Mouse (Mus musculus): ENCODE data around the gene Crybg1. TPM values are rescaled to one million over a fixed set of nuclear protein-coding genes. Genes with fewer than 3 reads are reported as not detected.
A peak's percentile ranks its signal among the peaks of the same experiment; 100 is the strongest.

Gene Crybg1
- polyA plus RNA-seq, 2 experiments = 0.25 to 0.48 TPM

DNA sequence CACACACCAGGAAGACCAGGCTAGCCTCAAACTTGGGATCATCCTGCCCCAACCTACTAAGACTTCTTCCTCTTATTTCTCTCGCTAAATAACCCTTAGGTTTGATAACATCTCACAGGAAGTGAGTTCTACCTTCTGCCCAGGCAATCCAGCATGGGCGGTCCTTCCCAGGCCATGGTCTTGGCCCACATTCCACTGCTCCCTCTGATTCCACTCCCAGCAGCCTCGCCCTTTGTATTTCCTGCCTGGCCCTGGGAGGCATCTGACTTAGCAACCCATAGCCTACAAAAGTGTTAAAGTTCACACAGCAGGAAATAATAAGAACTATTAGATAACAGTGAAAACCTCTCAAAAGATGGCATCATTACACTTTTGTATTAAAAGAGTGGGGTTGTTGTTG is 171.3 kb downstream of the Crybg1 start:
- Histone ChIP-seq H3K9me3 (ENCODE audit: control insufficient read depth, low read length) (no peaks in the 10 kb centered on the region), H3K4me2 (ENCODE audit: low read depth) (no peak overlapping the region), H3K4me3 (ENCODE audit: insufficient read depth in 1 of 2, low read depth in 2 of 2, low read length in 2 of 2) (no peak overlapping the region), H3K27me3 (ENCODE audit: control insufficient read depth, insufficient read depth, low read length) (no peaks in the 10 kb centered on the region), H3K36me3 (replicated peaks; ENCODE audit: control insufficient read depth, insufficient read depth, low read depth) (no peaks in the 10 kb centered on the region), H3K9ac (replicated peaks) (no peak overlapping the region), H3K4me1 (replicated peaks; ENCODE audit: control insufficient read depth in 2 of 2, insufficient read depth in 2 of 2, low read length in 1 of 2) (no peaks in the 10 kb centered on the region), H3K27ac (no peak overlapping the region)
- DNase-seq (ENCODE audit: low read depth in 3 of 3, low spot score in 3 of 3) = no peak
- no peak for ATAC-seq (ENCODE audit: insufficient read depth)
- TF ChIP-seq EP300 (IDR thresholded peaks at IDR 0.05; ENCODE audit: low read depth) (no peak), CTCF (IDR thresholded peaks at IDR 0.05; ENCODE audit: low read depth) (no peak)
- 21% methylated on average over 3 of the region's 3 CpGs for WGBS (ENCODE audit: insufficient replicate concordance)

DNA sequence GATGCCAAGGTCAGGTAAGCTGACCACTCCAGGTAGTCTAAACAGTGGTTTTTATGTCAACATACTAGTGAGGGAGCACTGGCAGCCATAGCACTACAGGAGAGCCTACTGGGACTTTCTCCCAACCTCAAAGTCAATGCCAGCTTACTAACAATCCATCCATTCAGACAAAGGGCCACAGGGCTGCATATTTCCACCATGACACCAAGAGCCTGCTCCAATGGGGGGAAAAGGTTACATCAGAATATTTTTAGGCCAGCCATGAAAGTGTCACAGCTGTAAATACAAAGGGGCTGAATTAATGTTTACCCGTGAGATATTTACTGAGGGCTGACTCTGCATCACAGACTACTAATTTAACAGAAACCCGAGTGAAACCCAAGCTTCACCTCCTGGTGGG is 175.4 kb downstream of the Crybg1 start:
- TF ChIP-seq EP300 (IDR thresholded peaks at IDR 0.05; ENCODE audit: low read depth) = no peak
- TF ChIP-seq CTCF (IDR thresholded peaks at IDR 0.05; ENCODE audit: low read depth) = no peak
- Histone ChIP-seq H3K9ac (replicated peaks) (no peak overlapping the region), H3K27me3 (ENCODE audit: control insufficient read depth, insufficient read depth, low read length) (no peaks in the 10 kb centered on the region), H3K4me2 (ENCODE audit: low read depth) (no peak overlapping the region), H3K9me3 (ENCODE audit: control insufficient read depth, low read length) (no peaks in the 10 kb centered on the region), H3K36me3 (replicated peaks; ENCODE audit: control insufficient read depth, insufficient read depth, low read depth) (no peaks in the 10 kb centered on the region), H3K4me1 (replicated peaks; ENCODE audit: control insufficient read depth in 2 of 2, insufficient read depth in 2 of 2, low read length in 1 of 2) (no peaks in the 10 kb centered on the region), H3K27ac (no peak overlapping the region), H3K4me3 (ENCODE audit: insufficient read depth in 1 of 2, low read depth in 2 of 2, low read length in 2 of 2) (no peak overlapping the region)
- no peak for ATAC-seq (ENCODE audit: insufficient read depth)
- no peak for DNase-seq (ENCODE audit: low read depth in 3 of 3, low spot score in 3 of 3)
- WGBS (ENCODE audit: insufficient replicate concordance) = 59% methylated on average over 2 of the region's 2 CpGs

DNA sequence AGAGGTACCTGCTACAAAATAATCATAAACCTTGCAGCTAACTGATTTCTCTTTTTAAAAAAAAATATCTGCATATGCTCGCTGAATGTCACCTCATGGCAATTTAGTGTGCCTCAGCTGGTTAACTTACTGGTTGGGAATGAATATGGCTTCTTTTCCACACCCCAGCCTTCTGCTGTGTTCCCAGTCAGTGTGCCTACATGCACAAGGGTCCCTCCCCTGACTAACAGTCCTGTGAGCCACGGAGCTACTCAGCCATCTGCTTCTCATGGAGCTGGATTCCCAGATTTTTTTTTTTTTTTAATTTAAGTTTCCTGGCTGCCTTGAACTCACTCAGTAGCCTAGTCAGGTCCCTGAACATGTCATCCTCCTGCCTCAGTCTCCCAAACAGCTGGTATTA is 183.7 kb downstream of the Crybg1 start:
- DNase-seq (ENCODE audit: low read depth in 3 of 3, low spot score in 3 of 3) (no peak), ATAC-seq (ENCODE audit: insufficient read depth) (no peak)
- Histone ChIP-seq H3K36me3 (replicated peaks; ENCODE audit: control insufficient read depth, insufficient read depth, low read depth) (no peaks in the 10 kb centered on the region), H3K4me3 (ENCODE audit: insufficient read depth in 1 of 2, low read depth in 2 of 2, low read length in 2 of 2) (no peak overlapping the region), H3K4me2 (ENCODE audit: low read depth) (no peak overlapping the region), H3K4me1 (replicated peaks; ENCODE audit: control insufficient read depth in 2 of 2, insufficient read depth in 2 of 2, low read length in 1 of 2) (no peaks in the 10 kb centered on the region), H3K27ac (no peak overlapping the region), H3K27me3 (ENCODE audit: control insufficient read depth, insufficient read depth, low read length) (no peaks in the 10 kb centered on the region), H3K9me3 (ENCODE audit: control insufficient read depth, low read length) (no peaks in the 10 kb centered on the region), H3K9ac (replicated peaks) (no peak overlapping the region)
- 51% methylated on average over 2 of the region's 2 CpGs for WGBS (ENCODE audit: insufficient replicate concordance)
- no peak for TF ChIP-seq EP300 (IDR thresholded peaks at IDR 0.05; ENCODE audit: low read depth)

DNA sequence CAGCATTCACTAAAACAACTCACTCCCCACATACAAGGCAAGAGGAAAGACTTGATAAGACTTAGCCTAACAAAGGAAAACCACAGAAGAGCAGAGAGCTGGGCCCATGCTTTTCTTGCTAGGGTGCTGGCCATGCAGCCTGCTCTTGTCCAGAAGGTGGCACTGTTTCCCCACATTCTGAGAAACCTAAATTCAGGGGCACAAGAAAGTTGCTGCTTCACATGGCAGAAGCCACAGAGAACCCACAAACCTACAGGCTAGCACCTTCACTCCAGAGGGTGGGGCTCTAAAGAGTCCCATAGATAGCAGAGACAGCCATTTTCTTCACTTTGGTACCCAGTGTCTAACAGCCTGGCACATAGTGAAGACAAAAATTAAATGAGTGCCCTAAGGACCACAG is 194.7 kb downstream of the Crybg1 start:
- ATAC-seq (ENCODE audit: insufficient read depth) = no peak

DNA sequence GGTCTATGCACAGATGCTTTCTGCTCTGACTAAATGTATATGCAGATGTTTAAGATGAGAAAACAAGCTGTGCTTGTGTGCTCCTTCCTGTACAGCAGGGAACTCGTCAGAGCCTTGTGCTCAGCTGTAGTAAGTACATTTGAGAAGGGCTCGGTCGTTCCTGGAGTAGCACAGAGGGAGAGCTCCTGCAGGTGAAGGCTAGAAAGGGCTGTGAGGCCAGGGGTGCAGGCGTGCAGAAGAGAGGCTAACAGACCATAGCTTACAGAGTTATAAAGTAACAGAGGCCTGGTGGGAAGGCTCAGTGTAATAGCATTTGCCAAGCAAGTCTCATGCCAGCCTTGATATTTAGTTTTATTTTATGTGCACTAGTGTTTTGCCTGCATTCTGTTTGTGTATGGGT is 203.2 kb downstream of the Crybg1 start:
- TF ChIP-seq CTCF (IDR thresholded peaks at IDR 0.05; ENCODE audit: low read depth) (no peak), EP300 (IDR thresholded peaks at IDR 0.05; ENCODE audit: low read depth) (no peak)
- WGBS (ENCODE audit: insufficient replicate concordance) = 72% methylated on average over 4 of the region's 4 CpGs
- Histone ChIP-seq H3K27ac (no peak overlapping the region), H3K36me3 (replicated peaks; ENCODE audit: control insufficient read depth, insufficient read depth, low read depth) (peaks cover 4% of the 10 kb centered on the region), H3K9me3 (ENCODE audit: control insufficient read depth, low read length) (no peaks in the 10 kb centered on the region), H3K9ac (replicated peaks) (no peak overlapping the region), H3K4me2 (ENCODE audit: low read depth) (no peak overlapping the region), H3K4me1 (replicated peaks; ENCODE audit: control insufficient read depth in 2 of 2, insufficient read depth in 2 of 2, low read length in 1 of 2) (no peaks in the 10 kb centered on the region), H3K4me3 (ENCODE audit: insufficient read depth in 1 of 2, low read depth in 2 of 2, low read length in 2 of 2) (no peak overlapping the region), H3K27me3 (ENCODE audit: control insufficient read depth, insufficient read depth, low read length) (no peaks in the 10 kb centered on the region)
- no peak for DNase-seq (ENCODE audit: low read depth in 3 of 3, low spot score in 3 of 3)
- ATAC-seq (ENCODE audit: insufficient read depth) = no peak

More for the DNA sequence above, 194.7 kb downstream of the Crybg1 start:
- no peak overlapping the region for H3K4me2 ChIP-seq (ENCODE audit: low read depth)
- TF ChIP-seq EP300 (IDR thresholded peaks at IDR 0.05; ENCODE audit: low read depth) (no peak), CTCF (IDR thresholded peaks at IDR 0.05; ENCODE audit: low read depth) (peak; percentile 88)
- H3K4me3 ChIP-seq (ENCODE audit: insufficient read depth in 1 of 2, low read depth in 2 of 2, low read length in 2 of 2) = no peak overlapping the region
- H3K27ac ChIP-seq = no peak overlapping the region
- no peaks in the 10 kb centered on the region for H3K36me3 ChIP-seq (replicated peaks; ENCODE audit: control insufficient read depth, insufficient read depth, low read depth)
- no peak overlapping the region for H3K9ac ChIP-seq (replicated peaks)
- peak; percentile 28 to 37 (median 28) for DNase-seq (ENCODE audit: low read depth in 3 of 3, low spot score in 3 of 3)
- H3K27me3 ChIP-seq (ENCODE audit: control insufficient read depth, insufficient read depth, low read length) = no peaks in the 10 kb centered on the region
- H3K9me3 ChIP-seq (ENCODE audit: control insufficient read depth, low read length) = no peaks in the 10 kb centered on the region
- no peaks in the 10 kb centered on the region for H3K4me1 ChIP-seq (replicated peaks; ENCODE audit: control insufficient read depth in 2 of 2, insufficient read depth in 2 of 2, low read length in 1 of 2)

DNA sequence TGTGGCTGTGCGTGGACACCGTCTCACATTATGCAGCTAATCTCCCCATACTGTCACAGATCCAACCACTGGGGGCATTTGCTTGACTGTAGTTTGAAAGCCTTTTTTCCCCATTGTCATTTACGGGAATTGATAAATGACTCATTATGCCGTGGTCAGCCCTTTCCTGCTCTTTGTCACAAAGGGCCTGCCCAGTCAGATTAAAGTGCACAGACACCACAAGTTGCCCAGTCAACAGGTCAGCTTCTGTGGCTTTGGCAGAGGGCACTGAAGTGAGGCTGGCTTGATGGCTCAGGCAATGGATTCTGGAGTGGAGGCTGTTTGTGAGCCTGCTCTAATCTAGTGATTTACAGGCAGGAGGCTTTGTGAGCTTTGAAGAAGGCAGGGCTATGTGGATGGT is 204.9 kb downstream of the Crybg1 start:
- Histone ChIP-seq H3K36me3 (replicated peaks; ENCODE audit: control insufficient read depth, insufficient read depth, low read depth) (peaks cover 4% of the 10 kb centered on the region), H3K9me3 (ENCODE audit: control insufficient read depth, low read length) (no peaks in the 10 kb centered on the region), H3K27me3 (ENCODE audit: control insufficient read depth, insufficient read depth, low read length) (no peaks in the 10 kb centered on the region), H3K4me3 (ENCODE audit: insufficient read depth in 1 of 2, low read depth in 2 of 2, low read length in 2 of 2) (no peak overlapping the region), H3K27ac (no peak overlapping the region), H3K4me2 (ENCODE audit: low read depth) (no peak overlapping the region), H3K9ac (replicated peaks) (no peak overlapping the region), H3K4me1 (replicated peaks; ENCODE audit: control insufficient read depth in 2 of 2, insufficient read depth in 2 of 2, low read length in 1 of 2) (no peaks in the 10 kb centered on the region)
- ATAC-seq (ENCODE audit: insufficient read depth) = no peak
- WGBS (ENCODE audit: insufficient replicate concordance) = 55% methylated on average over 4 of the region's 4 CpGs
- DNase-seq (ENCODE audit: low read depth in 3 of 3, low spot score in 3 of 3) = no peak
- no peak for TF ChIP-seq CTCF (IDR thresholded peaks at IDR 0.05; ENCODE audit: low read depth)
- no peak for TF ChIP-seq EP300 (IDR thresholded peaks at IDR 0.05; ENCODE audit: low read depth)
